Mouse (Mus musculus): ENCODE measurements around the gene Nid1.

GRCm38 (mm10) chr13:13484883-13485282 is 47.5 kb downstream of the Nid1 start:
- TF ChIP-seq CTCF (IDR thresholded peaks at IDR 0.05; ENCODE audit: low read depth, low read length) = no peak
- no peak for TF ChIP-seq POLR2A (IDR thresholded peaks at IDR 0.05; ENCODE audit: insufficient read depth, low read length)
- no peak for TF ChIP-seq EP300 (IDR thresholded peaks at IDR 0.05; ENCODE audit: insufficient read depth, low read depth, low read length)

Measured in ES-Bruce4 (cell line).